Mouse (Mus musculus): ENCODE measurements at regions not wholly inside any gene's neighbourhood (a gene's known extent, or its start where the extent isn't known, plus 50 kb on each side); places are given as distances from the start of the nearest gene placed in this dataset.

- Histone ChIP-seq H3K4me3 (ENCODE audit: low read depth, low read length) (no peak overlapping the region), H3K36me3 (ENCODE audit: control insufficient read depth, insufficient read depth) (no peaks in the 10 kb centered on the region), H3K4me2 (replicated peaks; ENCODE audit: low read depth) (no peak overlapping the region), H3K4me1 (replicated peaks; ENCODE audit: control insufficient read depth, insufficient read depth, low read length) (no peaks in the 10 kb centered on the region), H3K9ac (ENCODE audit: low read depth, low read length) (no peak overlapping the region), H3K9me3 (ENCODE audit: control insufficient read depth) (no peaks in the 10 kb centered on the region), H3K27ac (ENCODE audit: low read depth, low read length) (no peak overlapping the region), H3K27me3 (replicated peaks; ENCODE audit: control insufficient read depth, insufficient read depth, low read length) (no peaks in the 10 kb centered on the region)
- TF ChIP-seq CTCF (IDR thresholded peaks at IDR 0.05; ENCODE audit: low read depth): no peak
- ATAC-seq: no peak
- WGBS: 93% methylated on average over 3 of the region's 3 CpGs
Measured at GRCm38 (mm10) chr14:17429157-17429556, 230.9 kb upstream of the Thrb start.

- Histone ChIP-seq H3K4me1 (replicated peaks; ENCODE audit: control insufficient read depth, insufficient read depth, low read length) (no peaks in the 10 kb centered on the region), H3K9ac (ENCODE audit: low read depth, low read length) (no peak overlapping the region), H3K27ac (ENCODE audit: low read depth, low read length) (no peak overlapping the region), H3K4me3 (ENCODE audit: low read depth, low read length) (no peak overlapping the region), H3K27me3 (replicated peaks; ENCODE audit: control insufficient read depth, insufficient read depth, low read length) (no peaks in the 10 kb centered on the region), H3K9me3 (ENCODE audit: control insufficient read depth) (no peaks in the 10 kb centered on the region), H3K4me2 (replicated peaks; ENCODE audit: low read depth) (no peak overlapping the region), H3K36me3 (ENCODE audit: control insufficient read depth, insufficient read depth) (no peaks in the 10 kb centered on the region)
- no peak for TF ChIP-seq CTCF (IDR thresholded peaks at IDR 0.05; ENCODE audit: low read depth)
- WGBS: 78% methylated on average over 1 of the region's 1 CpGs
- no peak for ATAC-seq
Measured at GRCm38 (mm10) chr14:17433346-17433745, 226.7 kb upstream of the Thrb start.

- ATAC-seq: no peak
- Histone ChIP-seq H3K9me3 (ENCODE audit: control insufficient read depth) (no peaks in the 10 kb centered on the region), H3K4me1 (replicated peaks; ENCODE audit: control insufficient read depth, insufficient read depth, low read length) (no peaks in the 10 kb centered on the region), H3K36me3 (ENCODE audit: control insufficient read depth, insufficient read depth) (no peaks in the 10 kb centered on the region), H3K4me3 (ENCODE audit: low read depth, low read length) (no peak overlapping the region), H3K27me3 (replicated peaks; ENCODE audit: control insufficient read depth, insufficient read depth, low read length) (no peaks in the 10 kb centered on the region), H3K27ac (ENCODE audit: low read depth, low read length) (no peak overlapping the region), H3K4me2 (replicated peaks; ENCODE audit: low read depth) (no peak overlapping the region), H3K9ac (ENCODE audit: low read depth, low read length) (no peak overlapping the region)
- TF ChIP-seq CTCF (IDR thresholded peaks at IDR 0.05; ENCODE audit: low read depth): no peak
- 83% methylated on average over 2 of the region's 2 CpGs for WGBS
Measured at GRCm38 (mm10) chr14:17457946-17458345, 202.1 kb upstream of the Thrb start.

- Histone ChIP-seq H3K9ac (ENCODE audit: low read depth, low read length) (no peak overlapping the region), H3K4me3 (ENCODE audit: low read depth, low read length) (no peak overlapping the region), H3K9me3 (ENCODE audit: control insufficient read depth) (no peaks in the 10 kb centered on the region), H3K36me3 (ENCODE audit: control insufficient read depth, insufficient read depth) (no peaks in the 10 kb centered on the region), H3K4me2 (replicated peaks; ENCODE audit: low read depth) (no peak overlapping the region), H3K27ac (ENCODE audit: low read depth, low read length) (no peak overlapping the region), H3K4me1 (replicated peaks; ENCODE audit: control insufficient read depth, insufficient read depth, low read length) (no peaks in the 10 kb centered on the region), H3K27me3 (replicated peaks; ENCODE audit: control insufficient read depth, insufficient read depth, low read length) (no peaks in the 10 kb centered on the region)
- TF ChIP-seq CTCF (IDR thresholded peaks at IDR 0.05; ENCODE audit: low read depth): no peak
- no peak for ATAC-seq
- WGBS: 82% methylated on average over 1 of the region's 1 CpGs
Measured at GRCm38 (mm10) chr14:17478963-17479362, 181.1 kb upstream of the Thrb start.

GRCm38 (mm10) chr14:17484866-17485265, 175.2 kb upstream of the Thrb start:
- Histone ChIP-seq H3K9ac (ENCODE audit: low read depth, low read length) (no peak overlapping the region), H3K27ac (ENCODE audit: low read depth, low read length) (no peak overlapping the region), H3K4me3 (ENCODE audit: low read depth, low read length) (no peak overlapping the region), H3K9me3 (ENCODE audit: control insufficient read depth) (no peaks in the 10 kb centered on the region), H3K4me2 (replicated peaks; ENCODE audit: low read depth) (no peak overlapping the region), H3K4me1 (replicated peaks; ENCODE audit: control insufficient read depth, insufficient read depth, low read length) (no peaks in the 10 kb centered on the region), H3K27me3 (replicated peaks; ENCODE audit: control insufficient read depth, insufficient read depth, low read length) (no peaks in the 10 kb centered on the region), H3K36me3 (ENCODE audit: control insufficient read depth, insufficient read depth) (no peaks in the 10 kb centered on the region)
- no peak for TF ChIP-seq CTCF (IDR thresholded peaks at IDR 0.05; ENCODE audit: low read depth)
- no peak for ATAC-seq

- Histone ChIP-seq H3K27ac (ENCODE audit: low read depth, low read length) (no peak overlapping the region), H3K27me3 (replicated peaks; ENCODE audit: control insufficient read depth, insufficient read depth, low read length) (no peaks in the 10 kb centered on the region), H3K4me3 (ENCODE audit: low read depth, low read length) (no peak overlapping the region), H3K9me3 (ENCODE audit: control insufficient read depth) (no peaks in the 10 kb centered on the region), H3K36me3 (ENCODE audit: control insufficient read depth, insufficient read depth) (no peaks in the 10 kb centered on the region), H3K9ac (ENCODE audit: low read depth, low read length) (no peak overlapping the region), H3K4me2 (replicated peaks; ENCODE audit: low read depth) (no peak overlapping the region), H3K4me1 (replicated peaks; ENCODE audit: control insufficient read depth, insufficient read depth, low read length) (no peaks in the 10 kb centered on the region)
- TF ChIP-seq CTCF (IDR thresholded peaks at IDR 0.05; ENCODE audit: low read depth): no peak
- whole genome bisulfite sequencing: 69% methylated on average over 1 of the region's 1 CpGs
- ATAC-seq: no peak
Measured at GRCm38 (mm10) chr14:17513756-17514155, 146.3 kb upstream of the Thrb start.

GRCm38 (mm10) chr14:17522696-17523095, 137.4 kb upstream of the Thrb start:
- H3K4me2 ChIP-seq (replicated peaks; ENCODE audit: low read depth): no peak overlapping the region
- no peaks in the 10 kb centered on the region for H3K4me1 ChIP-seq (replicated peaks; ENCODE audit: control insufficient read depth, insufficient read depth, low read length)
- 79% methylated on average over 3 of the region's 3 CpGs for WGBS
- H3K9ac ChIP-seq (ENCODE audit: low read depth, low read length): no peak overlapping the region
- TF ChIP-seq CTCF (IDR thresholded peaks at IDR 0.05; ENCODE audit: low read depth): no peak
- no peak for ATAC-seq
- no peak overlapping the region for H3K27ac ChIP-seq (ENCODE audit: low read depth, low read length)
- no peaks in the 10 kb centered on the region for H3K36me3 ChIP-seq (ENCODE audit: control insufficient read depth, insufficient read depth)
- H3K4me3 ChIP-seq (ENCODE audit: low read depth, low read length): no peak overlapping the region
- no peaks in the 10 kb centered on the region for H3K9me3 ChIP-seq (ENCODE audit: control insufficient read depth)
- no peaks in the 10 kb centered on the region for H3K27me3 ChIP-seq (replicated peaks; ENCODE audit: control insufficient read depth, insufficient read depth, low read length)
